Mouse (Mus musculus) CD4-positive naive resting alpha-beta T cell, adult 76 days (primary cell): ENCODE data around the gene Clec14a. TPM values are rescaled to one million over a fixed set of nuclear protein-coding genes. Genes with fewer than 3 reads are reported as not detected.

Experiments
- total RNA-seq: library from RNA; stranded (reverse); gene quantifications from one replicate; pipeline ENCODE4 v1.2.4, GENCODE M21; 2023

The Clec14a gene
- not detected for total RNA-seq

DNA sequence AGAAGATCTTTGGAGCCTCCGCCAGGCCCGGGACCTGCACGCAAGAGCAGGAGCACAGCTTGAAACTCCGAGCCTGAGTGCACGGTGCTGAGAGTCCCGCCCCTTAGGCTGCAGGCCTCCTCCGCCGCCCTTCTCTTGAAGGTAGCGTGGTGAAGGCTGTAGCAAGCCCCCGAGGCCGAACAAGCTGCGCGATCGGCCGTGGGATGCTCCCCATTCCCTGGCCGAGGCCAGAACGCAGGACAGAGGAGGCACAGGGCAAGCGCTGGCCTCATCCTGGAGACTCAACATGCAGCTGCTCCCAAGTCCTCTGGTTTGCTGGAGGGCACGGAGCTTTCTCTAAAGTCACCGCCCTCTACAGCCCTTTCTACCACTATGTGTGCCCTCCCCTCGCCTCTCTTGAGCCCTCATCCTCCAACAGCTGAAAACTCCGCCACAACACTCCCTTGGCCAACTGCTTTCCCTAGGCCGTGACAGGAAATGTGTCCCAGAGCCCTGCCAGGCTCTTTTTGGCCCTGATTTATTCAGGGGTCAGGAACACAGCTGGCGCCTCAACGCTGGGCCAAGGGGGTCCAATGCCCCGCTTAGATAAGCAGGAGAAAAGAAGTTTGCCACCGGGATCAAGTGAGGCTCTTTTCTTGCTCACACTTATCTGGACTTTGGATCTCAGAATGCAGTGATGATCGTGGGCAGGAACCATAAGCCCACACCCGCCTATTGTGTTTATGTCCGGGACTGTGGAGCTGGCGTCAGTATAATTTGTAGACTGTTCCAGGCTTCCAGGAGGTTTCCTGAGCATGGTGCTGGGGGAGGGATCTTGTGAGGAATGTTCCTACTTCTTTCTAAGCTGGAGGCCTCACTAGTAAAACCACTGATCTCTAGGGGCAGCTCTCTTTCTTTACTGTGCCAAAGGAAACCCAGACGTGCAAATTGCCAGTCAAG is at the start of gene Clec14a:
TSS of gene Clec14a (minus strand) at position 728 of the 939 bp plus-strand sequence.

Other genes with a start within 250 kb of the Clec14a start
- gene Sstr1, start 57.5 kb downstream of the Clec14a start, total RNA-seq: not detected